Mouse (Mus musculus): ENCODE results near the gene Meox1.

Meox1 gene

DNA sequence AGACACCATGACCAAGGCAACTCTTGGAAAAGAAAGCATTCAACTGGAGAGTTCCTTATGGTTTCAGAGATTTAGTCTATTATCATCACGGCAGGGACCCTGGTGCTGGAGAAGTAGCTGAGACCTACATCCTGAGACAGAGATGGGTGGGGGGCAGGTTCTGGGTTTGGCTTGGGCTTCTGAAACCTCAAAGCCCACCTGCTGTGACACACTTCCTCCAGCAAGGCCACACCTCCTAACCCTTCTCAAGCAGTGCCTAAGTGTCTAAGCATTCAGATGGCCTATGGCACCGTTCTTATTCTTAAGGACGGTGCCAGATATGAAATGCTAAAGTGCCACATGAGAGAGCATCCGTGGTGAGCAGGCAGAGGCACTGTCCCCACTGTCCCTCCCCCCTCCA, 4.2 kb upstream of the Meox1 start:
- DNase-seq (ENCODE audit: low read depth, low spot score): no peak

DNA sequence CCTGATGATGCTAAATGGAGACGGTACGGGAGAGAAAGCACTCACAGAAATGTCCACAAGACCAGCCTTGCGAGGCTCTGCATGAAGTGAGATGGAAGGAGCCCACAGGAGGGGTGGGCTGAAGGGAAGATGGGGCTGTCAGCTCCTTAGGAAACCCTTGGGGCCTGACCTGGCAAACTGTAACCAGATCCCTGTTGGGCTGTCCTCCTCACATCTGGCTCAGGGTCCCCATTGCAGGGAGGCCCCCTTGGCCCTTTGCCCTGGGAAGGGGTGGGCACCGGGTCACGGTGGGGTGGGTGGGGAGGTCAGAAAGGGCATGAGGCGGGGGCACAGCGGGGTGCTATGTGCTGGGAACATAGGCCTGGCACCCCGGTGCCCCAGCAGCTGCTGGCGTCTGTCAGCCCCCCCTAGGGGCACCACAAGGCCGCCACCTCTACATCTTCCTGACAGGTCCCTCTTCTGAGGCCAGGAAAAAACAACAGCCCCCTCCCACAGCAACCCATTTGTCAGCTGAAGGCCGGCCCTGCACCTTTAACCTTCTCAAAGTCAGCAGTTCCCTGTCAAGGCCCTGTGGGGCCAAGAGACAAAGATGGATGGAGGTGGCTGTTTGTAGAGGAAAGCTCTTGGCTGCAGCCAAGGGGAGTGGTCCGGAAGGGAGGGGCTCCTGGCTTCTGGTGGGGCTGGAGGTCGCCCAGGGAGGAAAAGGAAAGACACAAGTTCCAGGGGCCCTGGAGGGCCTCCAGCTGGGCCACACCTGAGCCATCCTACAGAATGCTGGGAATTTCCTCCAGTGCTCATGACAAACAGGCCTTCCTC, 2.6 kb upstream of the Meox1 start:
- DNase-seq (ENCODE audit: low read depth, low spot score): peak; percentile 41

DNA sequence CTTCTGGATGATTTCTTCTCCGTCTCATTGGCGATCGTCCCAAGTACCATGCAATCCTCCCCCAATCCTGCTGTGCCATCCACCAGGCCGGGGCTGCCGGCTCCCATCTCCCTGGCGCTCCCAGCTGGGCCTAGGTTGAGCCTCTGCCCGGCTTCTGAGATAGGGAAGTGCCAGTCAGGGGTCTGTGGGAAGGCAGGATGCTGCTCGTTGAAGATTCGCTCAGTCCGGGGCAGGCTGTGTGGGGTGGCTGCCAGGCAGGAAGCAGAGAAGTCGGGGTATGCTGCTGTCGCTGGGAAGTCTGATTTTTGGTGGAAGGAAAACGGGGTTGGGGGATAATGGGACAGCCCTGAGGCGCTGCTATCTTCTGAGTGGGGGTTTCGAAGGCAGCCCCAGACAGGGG, 614 bp downstream of the Meox1 start:
- no peak for DNase-seq (ENCODE audit: low read depth, low spot score)

DNA sequence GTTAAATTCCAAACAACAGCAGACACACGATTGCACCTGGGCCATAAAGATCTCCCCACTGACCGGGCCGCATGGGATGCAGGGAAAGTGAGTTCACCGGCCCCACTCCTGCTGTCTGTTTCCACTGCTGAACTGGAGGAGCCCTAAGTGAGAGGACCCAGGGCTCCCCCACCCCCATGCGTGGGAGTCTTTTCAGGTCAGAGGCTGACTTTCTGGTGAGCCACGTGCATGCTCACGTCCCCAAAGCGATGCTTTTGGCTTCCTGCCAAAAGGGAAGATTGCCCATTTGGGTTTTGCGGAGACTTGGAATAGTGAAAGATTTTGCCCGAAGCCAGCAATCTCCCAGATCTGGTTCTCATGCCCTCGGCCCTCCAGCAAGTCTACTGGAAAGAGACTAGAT, 2.7 kb downstream of the Meox1 start:
- DNase-seq (ENCODE audit: low read depth, low spot score): no peak

DNA sequence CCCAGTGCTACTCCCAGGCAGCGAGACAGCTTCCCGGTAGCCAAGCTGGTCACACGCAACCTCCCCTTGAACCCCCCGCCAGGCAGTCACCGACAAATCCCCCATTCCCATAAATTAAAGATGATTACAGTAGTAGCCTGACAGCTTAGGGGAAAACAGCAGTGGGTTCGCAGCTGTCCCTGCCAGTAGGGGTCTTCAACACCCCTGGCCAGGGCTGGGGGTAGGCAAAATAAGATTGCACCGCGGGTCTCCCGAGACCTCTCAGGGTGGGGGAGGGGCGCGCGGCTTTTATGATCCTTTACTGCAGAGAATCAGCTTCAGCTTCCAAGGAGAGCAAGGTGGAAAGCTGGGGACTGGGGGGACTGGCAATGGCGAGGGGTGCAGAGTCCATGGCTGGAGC, 4.4 kb downstream of the Meox1 start:
- no peak for DNase-seq (ENCODE audit: low read depth, low spot score)

DNA sequence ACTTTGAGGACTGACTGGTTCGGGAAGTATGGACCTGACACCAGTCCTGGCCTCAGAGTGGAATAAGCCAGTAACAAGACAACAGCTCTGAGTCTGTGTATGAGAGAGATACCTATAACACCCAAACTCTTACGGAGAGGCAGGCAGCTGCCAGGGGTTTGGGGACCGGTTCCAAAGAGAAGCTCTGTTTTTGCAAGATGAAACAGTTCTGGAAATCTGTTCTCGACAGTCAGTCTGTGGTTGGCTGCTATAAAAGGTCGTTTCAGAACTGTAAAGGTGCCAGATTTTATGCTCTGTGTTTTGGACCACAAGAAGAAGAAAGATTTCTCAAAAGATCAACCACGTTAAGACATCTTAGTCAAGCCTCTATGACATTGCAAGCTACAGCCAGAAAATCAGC, 5.4 kb downstream of the Meox1 start:
- no peak for DNase-seq (ENCODE audit: low read depth, low spot score)

DNA sequence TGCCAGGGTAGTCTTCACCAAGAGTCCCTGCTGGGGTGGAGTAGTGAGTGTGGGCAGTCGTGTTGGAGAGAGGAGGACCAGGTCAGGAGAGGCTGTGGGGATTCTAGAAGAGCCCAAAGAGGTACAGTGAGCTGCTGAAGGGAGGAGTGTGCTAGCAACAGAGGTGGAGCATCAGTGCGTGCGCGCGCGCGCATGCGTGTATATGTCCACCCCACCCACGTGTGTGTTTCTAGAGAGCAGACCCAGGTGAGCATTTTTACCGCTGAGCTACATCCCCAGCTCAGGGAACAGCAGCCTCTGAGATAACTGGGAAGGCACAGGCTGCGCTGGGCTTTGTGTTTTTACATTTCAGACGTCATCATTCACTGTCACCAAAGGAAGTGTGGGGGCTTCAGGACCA, 7.7 kb downstream of the Meox1 start:
- DNase-seq (ENCODE audit: low read depth, low spot score): no peak

DNA sequence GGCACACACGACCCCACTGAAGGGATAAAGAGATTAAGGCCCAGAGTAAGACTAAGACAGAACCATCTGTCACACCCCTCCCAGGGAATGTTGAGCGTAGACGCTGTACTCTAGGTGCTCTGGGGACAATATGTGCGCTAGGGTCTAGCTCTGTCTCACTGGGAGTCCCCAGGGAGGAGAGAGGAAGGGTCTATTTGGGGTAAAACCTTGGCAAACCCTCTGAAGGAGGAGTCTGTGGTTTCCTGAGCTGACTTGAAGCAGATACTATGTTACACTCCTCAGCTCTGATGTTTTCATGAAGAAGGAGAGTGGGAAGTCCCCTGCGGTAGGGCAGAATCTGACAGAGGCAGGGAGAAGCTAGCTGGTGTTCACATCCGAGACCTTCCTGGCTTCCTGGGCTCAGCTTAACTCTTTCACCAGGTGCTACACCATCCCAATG, 8.3 kb downstream of the Meox1 start:
- no peak for DNase-seq (ENCODE audit: low read depth, low spot score)

DNA sequence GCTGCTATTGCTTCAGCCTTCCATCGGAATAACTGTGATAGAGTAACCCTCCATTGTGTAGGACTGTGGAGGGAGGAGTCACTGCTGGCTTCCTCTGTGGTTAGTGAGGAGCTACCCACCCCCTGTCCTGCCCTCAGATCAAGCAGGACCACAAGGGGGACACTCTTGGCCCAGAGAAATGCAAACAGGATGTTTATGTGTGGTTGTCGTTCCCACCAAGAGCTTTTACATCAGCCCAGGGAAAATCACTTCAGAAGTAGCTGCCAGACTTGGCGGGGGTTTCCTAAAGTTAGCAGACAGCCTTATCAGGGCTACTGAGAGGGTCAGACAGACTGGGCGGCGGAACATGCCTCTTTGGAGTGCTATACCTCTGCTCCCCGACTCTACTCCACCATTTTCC, 8.9 kb downstream of the Meox1 start:
- no peak for DNase-seq (ENCODE audit: low read depth, low spot score)

DNA sequence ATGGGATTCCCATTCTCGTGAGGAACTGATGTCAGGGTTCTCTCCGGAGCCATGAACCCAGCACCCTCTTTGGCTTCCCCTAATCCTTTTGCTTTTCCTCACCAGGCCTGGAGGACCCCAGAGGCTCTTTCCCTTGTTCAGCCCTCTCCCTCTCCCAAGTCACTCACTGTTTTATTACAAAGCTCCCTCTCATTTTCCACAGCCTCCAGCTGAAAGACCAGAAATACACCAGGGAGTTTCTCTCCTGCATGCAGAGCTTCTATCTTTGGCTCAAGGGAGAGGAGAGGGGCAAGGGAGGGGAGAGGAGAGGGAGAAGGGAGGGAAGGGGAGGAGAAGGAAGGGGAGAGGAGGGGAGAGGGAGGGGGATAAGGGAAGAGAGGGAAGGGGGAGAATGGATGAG, 10.3 kb downstream of the Meox1 start:
- DNase-seq (ENCODE audit: low read depth, low spot score): no peak

DNA sequence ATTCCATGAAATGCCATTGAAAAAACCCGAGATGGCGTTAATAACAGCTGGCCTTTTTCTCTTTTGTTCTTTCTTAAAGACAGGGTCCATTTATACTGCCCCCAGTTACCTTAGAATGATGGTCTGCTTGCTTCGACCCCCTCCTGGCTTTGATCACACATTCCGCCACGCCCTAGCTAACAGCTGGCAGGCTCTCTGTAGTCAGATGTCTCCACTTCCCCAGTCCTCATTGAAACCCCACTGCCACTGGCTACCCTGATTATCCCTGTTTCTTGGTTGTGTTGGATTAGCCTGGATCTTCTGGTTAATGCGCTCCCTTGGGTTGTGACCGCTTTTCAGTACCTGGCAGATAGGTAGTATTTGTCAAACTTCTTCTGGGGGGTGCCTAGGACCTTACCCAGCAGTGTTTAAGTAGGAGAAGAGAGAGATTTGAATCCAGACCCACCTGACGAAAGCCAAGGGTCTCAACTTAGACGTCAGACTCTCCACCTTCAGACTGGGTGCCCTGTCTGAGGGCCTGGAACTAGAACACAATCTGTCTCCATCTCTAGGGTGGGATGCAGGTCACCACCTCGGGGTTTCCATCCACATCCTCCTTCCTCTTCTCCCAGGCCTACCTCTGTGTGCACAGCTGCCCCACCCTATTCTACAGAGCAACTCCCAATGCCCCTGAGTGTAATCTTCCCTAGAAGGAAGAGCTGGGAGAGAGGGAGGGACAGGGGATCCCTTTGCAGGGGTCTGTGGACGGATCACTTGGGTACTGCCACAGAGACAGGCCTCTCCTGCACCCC, 11.5 kb downstream of the Meox1 start:
- DNase-seq (ENCODE audit: low read depth, low spot score): no peak

DNA sequence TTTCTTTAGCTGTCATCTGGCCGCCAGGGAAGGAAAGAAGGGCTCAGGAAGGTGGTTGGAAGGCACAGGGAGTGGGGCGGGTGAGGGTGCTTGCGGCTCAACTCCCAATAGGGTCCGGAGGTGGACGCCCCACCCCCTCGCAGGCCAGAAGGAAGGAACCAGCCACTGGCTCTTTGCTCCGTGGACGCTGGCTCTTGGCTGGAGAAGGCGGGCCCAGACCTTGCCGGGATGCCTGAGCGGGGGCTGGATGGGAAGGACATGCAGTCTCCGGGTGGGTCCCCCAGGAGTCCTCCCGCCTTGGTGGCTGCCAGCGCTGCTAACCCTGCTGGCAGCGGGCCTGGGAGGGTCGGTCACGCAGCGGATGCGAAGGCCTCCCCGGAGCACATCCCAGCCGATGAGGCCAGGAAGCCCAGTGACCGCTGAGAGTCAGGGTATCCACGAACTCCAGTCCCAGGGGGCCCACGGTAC, 12.5 kb downstream of the Meox1 start:
- peak; percentile 78 for DNase-seq (ENCODE audit: low read depth, low spot score)

DNA sequence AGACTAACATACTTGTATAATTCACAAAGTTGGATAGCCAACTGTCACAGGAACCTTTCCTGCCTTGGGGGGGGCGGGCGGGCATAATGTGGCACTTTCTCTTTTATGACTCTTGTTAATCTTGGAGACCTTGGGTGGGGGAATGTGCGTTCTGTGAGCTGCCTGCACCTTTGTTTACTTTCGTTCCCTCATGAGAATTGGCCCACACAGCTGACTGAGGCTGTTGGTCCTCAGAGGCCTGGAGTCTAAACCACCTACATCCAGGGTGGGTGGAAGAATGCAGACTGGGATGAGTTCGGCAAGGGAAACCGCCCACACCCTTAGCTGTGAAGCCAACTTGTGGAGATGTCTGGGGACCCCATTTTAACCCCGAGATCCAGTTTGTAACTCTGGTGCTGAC, 13.0 kb downstream of the Meox1 start:
- DNase-seq (ENCODE audit: low read depth, low spot score): no peak

DNA sequence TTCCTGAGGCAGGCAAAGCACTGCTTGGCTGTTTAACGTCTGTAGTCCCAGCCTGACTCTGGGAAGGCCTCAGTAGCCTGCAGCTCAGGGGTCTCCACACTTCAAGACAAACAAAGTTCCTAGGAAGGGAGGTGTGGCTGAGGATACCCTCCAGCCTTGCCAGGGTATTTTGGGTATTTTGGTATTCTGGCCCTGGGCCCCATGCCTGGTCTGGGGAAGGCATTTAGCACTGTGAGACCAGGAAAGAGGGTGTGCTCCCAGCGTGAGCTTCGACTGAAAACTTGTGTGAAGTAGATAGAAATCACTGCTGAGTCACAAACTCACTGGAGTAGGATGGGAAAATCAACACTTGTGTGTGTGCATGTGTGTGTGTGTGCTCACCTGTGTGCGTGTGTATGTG, 14.5 kb downstream of the Meox1 start:
- no peak for DNase-seq (ENCODE audit: low read depth, low spot score)

DNA sequence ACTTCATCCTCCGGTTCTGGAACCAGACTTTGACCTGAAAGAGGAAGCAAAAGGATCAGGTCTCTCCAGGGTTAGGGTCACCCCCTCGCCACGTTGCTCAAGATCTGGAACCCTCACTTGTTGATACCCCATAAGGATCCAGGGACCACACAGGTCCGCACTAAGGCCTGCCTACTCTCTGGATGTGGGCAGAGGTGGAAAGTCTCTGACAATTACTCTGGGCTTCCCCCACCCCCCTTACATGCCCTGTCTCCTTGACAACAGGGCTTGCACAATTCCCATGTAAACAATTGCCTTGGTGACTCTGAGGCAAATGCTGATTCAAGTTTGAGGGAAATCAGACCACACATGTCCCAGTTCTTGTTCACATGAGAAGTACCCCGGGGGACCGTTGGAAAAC, 15.5 kb downstream of the Meox1 start:
- no peak for DNase-seq (ENCODE audit: low read depth, low spot score)

DNA sequence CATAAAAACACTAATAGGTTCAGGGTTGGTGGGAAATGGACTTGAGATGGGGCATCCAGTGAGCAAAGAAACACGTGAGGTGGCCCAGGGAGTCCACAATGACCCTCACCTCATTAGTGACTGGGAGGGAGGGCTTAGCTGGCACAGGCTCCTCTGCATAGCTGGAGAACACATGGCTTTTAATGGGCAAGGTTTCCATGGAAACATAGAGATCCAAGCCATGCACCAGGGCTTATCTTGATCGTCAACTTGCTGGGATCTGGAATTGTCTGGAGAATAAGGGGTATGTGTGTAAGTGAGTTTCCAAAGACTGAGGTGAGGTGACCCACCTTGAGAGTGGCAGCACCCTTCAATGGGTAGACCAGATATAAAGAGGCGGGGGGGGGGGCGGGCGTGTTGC, 19.2 kb downstream of the Meox1 start:
- DNase-seq (ENCODE audit: low read depth, low spot score): no peak

DNA sequence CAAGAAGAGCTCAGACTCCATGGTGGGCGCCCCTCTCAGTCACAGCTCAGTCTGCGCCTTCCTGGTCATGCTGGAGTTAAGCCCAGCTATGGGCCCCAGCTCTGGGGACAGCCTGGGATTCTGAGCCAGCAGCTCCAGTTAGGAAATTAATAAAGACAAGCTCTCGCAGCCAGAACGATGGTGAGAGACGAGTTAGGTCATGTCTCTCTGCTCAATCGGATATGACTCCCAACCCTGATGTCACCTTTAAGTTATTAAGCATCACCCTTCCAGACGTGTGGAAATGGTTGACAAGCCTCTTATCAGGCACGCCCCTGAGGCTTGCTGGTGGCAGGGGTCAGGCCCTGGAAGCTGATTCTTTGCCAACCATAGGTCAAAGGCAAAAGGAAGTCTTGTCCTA, 20.3 kb downstream of the Meox1 start:
- peak; percentile 46 for DNase-seq (ENCODE audit: low read depth, low spot score)

DNA sequence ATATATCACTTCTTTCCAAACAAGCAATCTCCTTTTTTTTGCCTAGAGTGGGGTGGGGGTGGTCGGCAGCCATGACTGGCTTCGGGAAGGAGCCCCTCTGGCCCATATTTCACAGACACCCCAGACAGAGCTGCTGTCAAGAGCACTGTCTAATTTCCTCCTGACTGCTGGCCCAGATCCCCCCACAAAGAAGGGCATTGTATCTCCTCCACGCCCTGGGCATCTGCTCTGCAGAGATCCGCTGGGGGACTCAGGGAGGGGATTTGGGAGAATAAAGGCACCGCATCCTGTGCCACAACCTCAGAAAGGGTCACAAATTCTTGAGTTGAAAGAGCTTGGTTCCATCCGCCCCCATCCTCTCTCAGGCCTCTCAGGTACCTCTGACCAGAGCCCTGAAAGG, 22.7 kb downstream of the Meox1 start:
- DNase-seq (ENCODE audit: low read depth, low spot score): no peak

DNA sequence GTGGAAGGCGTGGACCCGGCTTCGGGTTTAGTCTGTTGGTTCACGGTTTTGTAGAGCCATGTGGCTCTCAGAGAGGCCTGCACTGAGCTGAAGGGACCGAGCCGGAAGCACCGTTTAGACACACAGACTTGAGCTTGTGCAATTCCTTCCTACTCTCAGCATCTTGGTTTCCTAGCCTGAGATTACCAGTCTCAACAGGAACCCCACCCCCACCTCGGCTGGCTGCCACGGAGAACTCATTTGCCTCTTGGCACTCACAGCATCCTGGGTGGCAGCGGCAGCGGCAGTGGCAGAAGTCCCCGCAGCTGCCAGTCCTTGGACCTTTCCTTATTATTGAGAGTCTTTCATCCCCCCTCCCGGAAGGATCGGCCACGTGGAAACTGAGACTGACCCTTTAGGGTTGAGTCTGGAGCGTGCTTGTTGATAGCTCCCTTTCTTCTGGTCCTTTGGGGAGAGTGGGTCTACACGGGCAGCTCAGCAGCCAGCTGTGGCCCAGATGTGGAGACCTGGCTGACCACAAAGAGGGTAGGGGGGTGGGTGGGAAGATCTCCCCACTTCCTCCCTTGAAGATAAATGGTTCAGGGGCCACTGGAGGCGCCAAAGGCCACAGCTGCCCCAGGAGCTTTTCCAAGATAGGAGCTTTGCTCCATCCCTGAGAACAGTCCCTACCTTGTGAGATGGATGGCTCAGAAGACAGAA, 24.0 kb downstream of the Meox1 start:
- no peak for DNase-seq (ENCODE audit: low read depth, low spot score)

DNA sequence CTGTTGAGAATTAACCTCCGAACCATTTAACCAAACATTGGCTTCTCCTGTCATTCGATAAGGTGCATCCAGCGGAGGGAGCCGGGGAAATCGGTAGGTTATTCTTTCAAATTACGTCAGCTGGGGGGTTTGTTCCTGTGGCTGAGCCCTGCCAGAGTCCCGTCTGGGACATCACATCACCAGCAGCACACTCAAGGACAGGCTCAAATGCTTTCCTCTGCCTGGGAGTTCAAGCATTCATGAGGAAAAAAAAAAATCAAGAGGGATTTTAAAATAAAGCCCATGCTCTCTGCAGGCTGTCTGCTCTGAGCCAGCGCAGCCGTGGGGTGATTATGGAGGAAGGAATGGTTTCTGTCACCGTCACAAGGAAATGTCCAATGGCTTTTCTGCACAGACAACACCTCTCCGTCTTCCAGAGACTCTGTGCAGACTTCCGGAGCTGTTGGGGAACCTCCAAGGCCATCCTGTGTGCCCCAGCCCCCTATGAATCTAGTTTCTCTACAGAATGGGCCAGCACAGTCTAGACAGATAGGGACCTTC, 26.6 kb downstream of the Meox1 start:
- no peak for DNase-seq (ENCODE audit: low read depth, low spot score)

DNA sequence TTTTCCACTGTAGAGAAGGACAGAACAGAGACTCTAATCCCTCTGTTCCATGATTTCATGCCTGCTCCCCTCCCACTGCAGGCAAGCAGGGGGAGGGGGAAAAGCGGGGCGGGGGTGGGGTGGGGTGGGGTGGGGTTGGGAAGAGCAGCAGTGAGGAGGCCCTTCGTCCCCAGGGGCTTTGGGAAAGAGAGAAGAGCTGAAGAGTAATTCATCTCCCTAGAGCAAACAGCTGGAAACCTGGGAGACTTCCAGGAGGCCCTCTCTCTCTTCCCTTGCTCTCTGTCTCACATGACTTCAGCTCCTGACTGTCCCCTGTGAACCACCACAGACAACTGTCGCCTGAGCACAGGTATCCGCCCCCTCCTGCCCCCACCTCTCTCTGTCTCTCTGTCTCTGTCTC, 35.4 kb downstream of the Meox1 start:
- peak; percentile 62 for DNase-seq (ENCODE audit: low read depth, low spot score)
